Mouse (Mus musculus) hematopoietic stem cell, adult 5-6 weeks (primary cell): Measurements from ENCODE around the gene Xylb. TPM values are rescaled to one million over a fixed set of nuclear protein-coding genes. Genes with fewer than 3 reads are reported as not detected.
A peak's percentile ranks its signal among the peaks of the same experiment; 100 is the strongest.
"Not testable (repeated sequence)": the region's sequence is repeated elsewhere in the genome, so short reads cannot be mapped to it uniquely, and the experiment has no call there.

Experiments used
- ATAC-seq, 2 experiments: fragments of 125-278 bp in 1 of 2; replicated peaks in 1 of 2; 2 replicates each; pipeline ENCODE4 v1.8.0; 2016 to 2017; ENCODE audit warnings: inconsistent platforms in 2 of 2, mild to moderate bottlenecking in 2 of 2, moderate number of reproducible peaks in 2 of 2, low read depth in 1 of 2, moderate TSS enrichment in 1 of 2; ENCODE audit not compliant: low FRiP score in 2 of 2, poor library complexity in 2 of 2, severe bottlenecking in 2 of 2, insufficient read depth in 1 of 2, low TSS enrichment in 1 of 2
- total RNA-seq: library from RNA; stranded (forward); fragments of 172-1452, 232-1000 nt; gene quantifications from 2 replicates; pipeline ENCODE4 v1.2.3, GENCODE M21; 2017

The Xylb gene
- total RNA-seq, 1 experiment from 2014 or later: 2.3 TPM

- ATAC-seq: no peak
Observed at GRCm38 (mm10) chr9:119339106-119339505, 18.1 kb upstream of the Xylb start.

- peak; percentile 47 to 66 for ATAC-seq
Observed at GRCm38 (mm10) chr9:119339558-119340211, 17.5 kb upstream of the Xylb start, which contains the start of gene Acaa1a. Gene Acaa1a (plus strand): TSS chr9:119339676.

GRCm38 (mm10) chr9:119340212-119340580 is 17.0 kb upstream of the Xylb start:
- ATAC-seq: no peak

GRCm38 (mm10) chr9:119340909-119341816 is 16.0 kb upstream of the Xylb start, which contains the start of gene Myd88:
Gene Myd88 (minus strand): TSS chr9:119341411.
- peak; percentile 95 for ATAC-seq

GRCm38 (mm10) chr9:119342728-119343127 is 14.5 kb upstream of the Xylb start:
- no peak for ATAC-seq

GRCm38 (mm10) chr9:119346376-119346775 is 10.8 kb upstream of the Xylb start:
- ATAC-seq: no peak; a peak in 1 of 4 replicates

GRCm38 (mm10) chr9:119350531-119350930 is 6.7 kb upstream of the Xylb start:
- ATAC-seq: no peak

GRCm38 (mm10) chr9:119350947-119351705 is 6.1 kb upstream of the Xylb start:
- ATAC-seq: no peak

- ATAC-seq: peak; percentile 75 to 86; a peak in 3 of 4 replicates
Observed at GRCm38 (mm10) chr9:119352060-119352459, 5.1 kb upstream of the Xylb start.

GRCm38 (mm10) chr9:119353926-119354325 is 3.3 kb upstream of the Xylb start:
- no peak for ATAC-seq

GRCm38 (mm10) chr9:119355943-119356342 is 1.2 kb upstream of the Xylb start:
- no peak for ATAC-seq

- ATAC-seq: no peak
Observed at GRCm38 (mm10) chr9:119358058-119358429, 863 bp downstream of the Xylb start.

- no peak for ATAC-seq
Observed at GRCm38 (mm10) chr9:119361416-119361815, 4.2 kb downstream of the Xylb start.

GRCm38 (mm10) chr9:119363229-119363628 is 6.0 kb downstream of the Xylb start:
- ATAC-seq: no peak

- peak; percentile 39 to 57; a peak in 2 of 4 replicates for ATAC-seq
Observed at GRCm38 (mm10) chr9:119365284-119365683, 8.1 kb downstream of the Xylb start, which contains the start of gene Slc22a14. Gene Slc22a14 (minus strand): TSS chr9:119365553.

GRCm38 (mm10) chr9:119368367-119368766 is 11.2 kb downstream of the Xylb start:
- ATAC-seq: no peak

- not testable (repeated sequence) for ATAC-seq
Observed at GRCm38 (mm10) chr9:119370770-119371169, 13.6 kb downstream of the Xylb start.

- ATAC-seq: no peak
Observed at GRCm38 (mm10) chr9:119371251-119371650, 14.1 kb downstream of the Xylb start.
